Mouse (Mus musculus) naive thymus-derived CD4-positive, alpha-beta T cell, adult 5 months (primary cell): ENCODE data around the gene Actr10. TPM values are rescaled to one million over a fixed set of nuclear protein-coding genes. Genes with fewer than 3 reads are reported as not detected.

ENCODE experiments used
- polyA plus RNA-seq: library from polyadenylated mRNA; unstranded; fragments of 100-300 nt; shearing (Covaris generic); gene quantifications from one replicate; pipeline ENCODE4 v1.2.1, GENCODE M21; 2017

Gene Actr10
- polyA plus RNA-seq: 433 TPM

DNA sequence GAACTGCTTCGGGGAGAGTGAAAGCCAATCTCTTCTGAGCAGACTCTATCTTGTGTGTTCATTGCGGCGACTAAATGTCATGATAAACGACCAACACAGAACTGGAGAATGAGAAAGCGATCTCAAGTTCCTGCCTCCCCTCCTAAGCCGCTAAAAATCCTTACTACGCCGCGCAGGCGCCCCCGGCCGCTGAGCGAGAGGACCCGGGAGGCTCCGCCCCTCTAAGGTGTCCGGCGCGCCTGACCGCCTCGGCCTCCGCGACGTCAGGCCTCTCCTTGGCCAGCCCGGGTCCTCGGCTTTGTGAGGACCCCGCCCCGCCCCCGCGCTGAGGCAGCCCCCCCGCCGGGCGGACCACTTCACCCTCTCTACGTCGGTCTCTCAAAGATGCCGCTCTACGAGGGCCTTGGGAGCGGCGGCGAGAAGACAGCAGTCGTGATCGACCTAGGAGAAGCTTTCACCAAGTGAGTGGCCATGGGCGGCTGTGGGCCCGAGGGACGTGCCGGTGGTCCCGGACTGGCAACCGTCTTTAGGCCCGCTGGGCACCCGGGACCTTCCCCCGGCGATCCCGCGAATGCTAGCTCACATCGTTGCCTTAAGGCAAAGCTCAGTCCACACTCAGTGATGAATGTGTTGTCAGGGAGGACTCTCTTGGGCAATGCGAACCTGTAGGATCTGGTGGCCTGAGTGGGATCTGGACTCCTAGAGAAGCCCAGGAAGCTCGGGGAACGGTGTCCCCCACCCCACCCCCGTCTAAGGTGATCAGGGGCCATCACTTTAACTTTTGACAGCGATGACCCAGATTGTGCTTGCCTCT, at the start of gene Actr10:
TSS of gene Actr10 (plus strand) at position 287 of the 814 bp plus-strand sequence.

DNA sequence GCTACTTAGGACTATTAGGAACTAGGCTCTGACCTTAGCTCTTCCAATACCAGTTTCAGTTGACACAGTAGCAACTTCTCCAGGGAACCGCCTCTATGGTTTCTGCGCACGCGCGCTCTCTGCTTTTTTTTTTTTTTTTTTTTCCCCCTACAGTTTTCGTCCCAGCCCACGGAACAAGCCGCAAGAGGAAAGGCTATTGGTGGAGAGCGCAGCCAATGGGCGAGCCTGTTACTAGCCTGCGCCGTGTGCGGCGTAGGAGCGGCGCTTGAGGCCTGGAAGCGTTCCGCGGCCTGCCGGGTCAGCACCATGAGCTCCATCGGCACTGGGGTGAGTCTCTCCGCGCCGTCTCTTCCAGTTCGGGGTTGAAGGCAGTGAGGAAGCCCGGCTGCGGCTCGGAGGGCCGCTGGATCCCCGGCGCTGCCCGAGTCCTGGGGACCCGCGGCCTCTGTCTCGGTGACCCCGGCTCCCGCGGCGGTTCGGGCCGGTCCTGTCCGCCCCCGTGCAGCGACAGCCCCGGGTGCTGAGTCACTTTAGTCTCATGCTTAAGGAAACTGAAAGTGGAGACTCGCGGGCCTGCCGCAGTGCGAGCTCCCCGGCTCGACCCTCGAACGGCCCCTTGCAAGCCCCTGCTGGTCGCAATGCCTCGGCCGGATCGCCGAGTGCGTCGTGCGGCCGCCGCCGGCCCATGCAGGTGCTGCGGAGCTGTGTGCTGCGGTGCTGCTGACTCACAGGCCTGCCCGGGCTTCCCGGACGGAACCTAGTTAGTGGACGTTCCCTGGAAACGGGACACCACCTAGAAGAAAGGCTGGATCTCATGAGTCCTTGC, 37.0 kb downstream of the Actr10 start, which contains the start of gene Psma3:
TSS of gene Psma3 (plus strand) at position 181 of the 826 bp plus-strand sequence.

Other genes starting within 250 kb of the Actr10 start
- 32.0 TPM for gene Frmd6, start 112.3 kb upstream of the Actr10 start, polyA plus RNA-seq
- 297 TPM for gene Psma3, start 36.8 kb downstream of the Actr10 start, polyA plus RNA-seq
- gene Arid4a, start 78.1 kb downstream of the Actr10 start, polyA plus RNA-seq: 231 TPM
- not detected for gene Tomm20l, start 173.6 kb downstream of the Actr10 start, polyA plus RNA-seq
- 57.1 TPM for gene Timm9, start 198.8 kb downstream of the Actr10 start, polyA plus RNA-seq
- gene 2700049A03Rik, start 199.0 kb downstream of the Actr10 start, polyA plus RNA-seq: 14.5 TPM